ENCODE assay signal across 1 mouse cellular context in genomic region chr8:94641938-94642337, GRCm38 (mm10).
TF ChIP-seq lines count a peak whose summit lies in the region.

No protein-coding gene starts in this region.

TF ChIP-seq in MEL, 35 proteins besides CTCF, POLR2A, EP300 and RAD21:
- TF ChIP-seq SMC3 (IDR thresholded peaks at IDR 0.05; ENCODE audit: low read depth, low read length): peak; percentile 23; the same call in 1 of the 2 replicates
- TF ChIP-seq ELF1 (IDR thresholded peaks at IDR 0.05; ENCODE audit: low read depth, low read length): no peak
TF ChIP-seq in MEL: peak in this region for 1.
